Mouse (Mus musculus) hindbrain, embryonic 15.5 days (tissue): ENCODE data around the gene Irf5. TPM values are rescaled to one million over a fixed set of nuclear protein-coding genes. Genes with fewer than 3 reads are reported as not detected.
"Not testable (repeated sequence)": the region's sequence is repeated elsewhere in the genome, so short reads cannot be mapped to it uniquely, and the experiment has no call there.

Experiments
- ATAC-seq: fragments of 200-750 bp; cut with Nextera tagmentation; 2 replicates; pipeline ENCODE4 v1.8.0; 2017; ENCODE audit warnings: low read depth, moderate number of reproducible peaks, moderate TSS enrichment; ENCODE audit not compliant: low FRiP score
- H3K27ac ChIP-seq: fragments of 300-500 bp; sonication (generic); replicated peaks from 2 replicates; pipeline ENCODE4 v1.5.1; 2015; ENCODE audit warnings: mild to moderate bottlenecking, inconsistent platforms
- H3K27me3 ChIP-seq: fragments of 300-500 bp; sonication (generic); 2 replicates; pipeline ENCODE4 v1.6.1; 2015; ENCODE audit warnings: control low read depth, inconsistent platforms
- H3K36me3 ChIP-seq: fragments of 300-500 bp; sonication (generic); 2 replicates; pipeline ENCODE4 v1.6.1; 2015; ENCODE audit warnings: control low read depth, inconsistent platforms
- H3K4me1 ChIP-seq: fragments of 300-500 bp; sonication (generic); replicated peaks from 2 replicates; pipeline ENCODE4 v1.6.1; 2015; ENCODE audit warnings: control low read depth, inconsistent platforms
- H3K4me2 ChIP-seq: fragments of 300-500 bp; sonication (generic); 2 replicates; pipeline ENCODE4 v1.6.1; 2015; ENCODE audit warnings: moderate library complexity, mild to moderate bottlenecking, inconsistent platforms
- H3K4me3 ChIP-seq: fragments of 300-500 bp; sonication (generic); 2 replicates; pipeline ENCODE4 v1.5.1; 2015; ENCODE audit warnings: mild to moderate bottlenecking, inconsistent platforms
- H3K9ac ChIP-seq: fragments of 300-500 bp; sonication (generic); 2 replicates; pipeline ENCODE4 v1.6.1; 2015; ENCODE audit warnings: inconsistent platforms
- H3K9me3 ChIP-seq: fragments of 300-500 bp; sonication (generic); 2 replicates; pipeline ENCODE4 v1.6.1; 2016; ENCODE audit warnings: control low read depth, inconsistent platforms
- WGBS: fragments of 180-500 bp; shearing (Covaris S2); methylation state at CpG from one replicate; pipeline ENCODE4 v1.1.7; 2015; 5-methylcytosine and 5-hydroxymethylcytosine counted together
- polyA plus RNA-seq: library from polyadenylated mRNA; unstranded; fragments of >200 nt; fragmentation: Nextera tagmentation; extraction: Ambion mirVana; gene quantifications from 2 replicates; pipeline ENCODE4 v1.2.1, GENCODE M21; 2015

The Irf5 gene
- polyA plus RNA-seq, 1 experiment from 2014 or later: 1.7 TPM

GRCm38 (mm10) chr6:29557112-29557511 is 30.7 kb downstream of the Irf5 start:
- Histone ChIP-seq H3K36me3 (peaks cover 86% of the 10 kb centered on the region), H3K9me3 (no peaks in the 10 kb centered on the region), H3K4me3 (no peak overlapping the region), H3K9ac (no peak overlapping the region), H3K4me1 (no peaks in the 10 kb centered on the region), H3K4me2 (no peak overlapping the region), H3K27me3 (no peaks in the 10 kb centered on the region), H3K27ac (no peak overlapping the region)
- 94% methylated on average over 2 of the region's 2 CpGs for WGBS
- ATAC-seq: no peak

GRCm38 (mm10) chr6:29576388-29576787 is 50.0 kb downstream of the Irf5 start:
- H3K27ac ChIP-seq, H3K4me3 ChIP-seq, H3K9ac ChIP-seq, H3K4me1 ChIP-seq, H3K4me2 ChIP-seq, H3K9me3 ChIP-seq, H3K27me3 ChIP-seq, ATAC-seq: not testable (repeated sequence)
- H3K36me3 ChIP-seq: peaks cover 83% of the 10 kb centered on the region
- WGBS: 90% methylated on average over 3 of the region's 3 CpGs

DNA sequence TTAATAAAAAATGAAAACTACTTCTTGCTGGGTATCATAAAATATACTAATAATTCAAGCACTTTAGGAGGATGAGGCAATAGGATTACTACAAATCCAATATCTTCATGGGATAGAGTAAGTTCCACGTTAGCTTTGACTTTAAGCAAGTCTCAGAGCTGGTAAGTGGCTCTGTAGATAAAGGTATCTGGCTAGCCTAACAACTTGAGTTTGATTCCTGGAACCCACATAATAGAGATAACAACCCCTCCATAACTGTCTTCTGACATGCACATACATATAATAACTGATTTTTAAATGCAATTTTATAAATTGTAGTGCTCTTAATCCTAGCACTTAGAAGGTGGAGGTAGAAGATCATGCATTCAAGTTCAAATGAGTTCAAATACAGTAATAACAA is 54.3 kb downstream of the Irf5 start:
- Histone ChIP-seq H3K4me3 (no peak overlapping the region), H3K27me3 (no peaks in the 10 kb centered on the region), H3K4me2 (no peak overlapping the region), H3K4me1 (no peaks in the 10 kb centered on the region), H3K9me3 (no peaks in the 10 kb centered on the region), H3K9ac (no peak overlapping the region), H3K36me3 (peaks cover 65% of the 10 kb centered on the region), H3K27ac (no peak overlapping the region)
- 94% methylated on average over 1 of the region's 1 CpGs for WGBS
- ATAC-seq: no peak

DNA sequence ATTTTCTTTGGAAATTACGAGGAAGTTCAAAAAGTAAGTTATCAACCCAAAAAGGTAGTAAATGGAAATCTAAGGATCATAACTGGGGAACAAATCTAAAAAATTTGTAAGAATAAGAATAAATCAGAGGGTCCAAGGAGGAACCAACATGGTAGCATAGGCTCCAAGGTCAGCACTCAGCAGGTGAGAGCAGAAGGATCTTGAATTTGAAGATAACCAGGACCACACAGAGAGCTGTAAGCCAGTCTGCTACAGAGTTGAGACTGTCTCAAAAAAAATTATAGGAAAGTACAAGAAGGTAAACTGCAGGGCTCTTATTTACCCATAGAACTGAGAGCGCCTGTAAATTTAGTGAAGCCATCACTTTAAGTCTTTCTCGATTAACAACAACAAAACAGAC is 54.8 kb downstream of the Irf5 start:
- Histone ChIP-seq H3K9ac (no peak overlapping the region), H3K27me3 (no peaks in the 10 kb centered on the region), H3K4me3 (no peak overlapping the region), H3K27ac (no peak overlapping the region), H3K9me3 (no peaks in the 10 kb centered on the region), H3K36me3 (peaks cover 67% of the 10 kb centered on the region), H3K4me1 (no peaks in the 10 kb centered on the region), H3K4me2 (no peak overlapping the region)
- no peak for ATAC-seq
- WGBS: 97% methylated on average over 3 of the region's 3 CpGs

Other genes with a start within 250 kb of the Irf5 start
- gene Fam71f2, start 247.0 kb upstream of the Irf5 start, polyA plus RNA-seq: 0.41 and 0.51 TPM in 2 replicates
- not detected in 2 replicates for gene Fam71f1, start 207.5 kb upstream of the Irf5 start, polyA plus RNA-seq
- gene Calu, start 178.6 kb upstream of the Irf5 start, polyA plus RNA-seq: 164 TPM in 2 replicates
- 0.34 and 0.53 TPM in 2 replicates for gene Opn1sw, start 138.2 kb upstream of the Irf5 start, polyA plus RNA-seq
- gene Ccdc136, start 130.3 kb upstream of the Irf5 start, polyA plus RNA-seq: 43.3 and 52.6 TPM in 2 replicates
- gene Flnc, start 93.4 kb upstream of the Irf5 start, polyA plus RNA-seq: 4.2 and 5.1 TPM in 2 replicates
- 346 and 360 TPM in 2 replicates for gene Atp6v1f, start 58.9 kb upstream of the Irf5 start, polyA plus RNA-seq
- 0.35 and 0.42 TPM in 2 replicates for gene Atp6v1fnb, start 55.2 kb upstream of the Irf5 start, polyA plus RNA-seq
- gene Kcp, start 18.7 kb upstream of the Irf5 start, polyA plus RNA-seq: 20.3 and 20.8 TPM in 2 replicates
- 85.5 and 85.6 TPM in 2 replicates for gene Tnpo3, start 83.3 kb downstream of the Irf5 start, polyA plus RNA-seq
- gene Tspan33, start 167.6 kb downstream of the Irf5 start, polyA plus RNA-seq: 11.9 and 14.4 TPM in 2 replicates
- gene Smo, start 208.9 kb downstream of the Irf5 start, polyA plus RNA-seq: 14.7 and 15.7 TPM in 2 replicates
- 20.2 and 20.7 TPM in 2 replicates for gene Ahcyl2, start 241.4 kb downstream of the Irf5 start, polyA plus RNA-seq